Mouse (Mus musculus): ENCODE measurements around the gene Fxyd6. TPM values are rescaled to one million over a fixed set of nuclear protein-coding genes. Genes with fewer than 3 reads are reported as not detected.

Fxyd6 gene
- total RNA-seq, 2 experiments from 2014 or later, result not detected

GRCm38 (mm10) chr9:45410614-45411013, 40.6 kb downstream of the Fxyd6 start:
- ATAC-seq (replicated peaks; ENCODE audit: poor library complexity), result no peak

DNA sequence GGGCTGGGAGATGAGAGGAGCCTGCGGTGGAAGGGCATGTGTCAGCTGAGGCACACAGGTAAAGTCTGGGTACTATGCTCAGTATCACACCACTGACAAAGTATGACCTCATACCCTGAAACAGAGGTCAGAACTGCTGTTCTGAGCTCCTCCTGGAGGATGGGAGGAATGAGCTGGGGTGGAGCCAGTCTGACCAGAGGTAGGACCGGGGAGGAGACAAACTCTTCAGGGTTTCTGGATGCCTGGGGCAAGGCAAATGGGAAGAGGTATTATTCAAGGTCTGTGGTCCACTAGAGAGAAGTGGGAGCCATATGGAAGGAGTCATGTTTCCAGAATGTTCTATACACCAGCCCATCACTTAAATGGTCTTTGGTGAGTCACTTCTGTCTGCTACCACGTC, 41.1 kb downstream of the Fxyd6 start:
- no peak for ATAC-seq (replicated peaks; ENCODE audit: poor library complexity)

DNA sequence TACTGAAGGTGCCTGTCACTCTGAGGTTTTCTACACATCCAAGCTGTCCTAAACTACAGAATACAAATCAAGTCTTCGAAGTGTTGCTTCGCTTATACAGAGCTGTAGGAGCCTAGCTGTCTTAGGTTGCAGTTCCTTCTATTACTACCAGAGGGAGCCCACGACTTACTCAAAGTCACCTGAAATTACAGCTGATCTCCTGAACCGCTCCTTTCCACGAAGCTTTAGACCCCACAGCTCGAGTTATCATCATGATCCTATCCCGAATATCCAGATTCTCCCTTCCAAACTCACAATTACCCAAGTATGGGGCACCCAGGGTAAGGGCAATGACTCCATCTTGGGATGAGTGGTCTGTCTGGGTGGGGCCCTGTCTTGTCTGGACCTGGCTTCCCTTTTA, 41.8 kb downstream of the Fxyd6 start:
- peak; percentile 62 for ATAC-seq (replicated peaks; ENCODE audit: poor library complexity)

DNA sequence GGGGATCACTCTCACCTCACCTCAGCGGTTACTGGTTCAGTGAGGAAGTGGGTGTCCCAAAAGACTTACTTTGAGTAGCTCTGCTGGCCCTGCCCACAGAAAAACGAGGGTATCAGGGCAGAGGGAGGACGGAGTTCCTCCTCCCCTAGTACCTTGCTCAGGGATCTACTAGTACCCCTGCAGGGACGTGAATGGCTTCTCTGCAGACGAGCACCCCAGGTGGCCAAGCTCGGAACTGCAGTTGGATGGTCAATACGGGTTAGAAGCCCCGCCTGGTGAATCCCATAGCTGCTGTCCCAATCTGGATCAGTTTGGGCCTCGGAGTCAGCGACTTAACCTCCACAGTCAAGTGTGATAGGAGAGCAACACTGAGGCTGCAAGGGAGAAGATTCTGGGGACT, 42.3 kb downstream of the Fxyd6 start:
- ATAC-seq (replicated peaks; ENCODE audit: poor library complexity), result peak; percentile 84

DNA sequence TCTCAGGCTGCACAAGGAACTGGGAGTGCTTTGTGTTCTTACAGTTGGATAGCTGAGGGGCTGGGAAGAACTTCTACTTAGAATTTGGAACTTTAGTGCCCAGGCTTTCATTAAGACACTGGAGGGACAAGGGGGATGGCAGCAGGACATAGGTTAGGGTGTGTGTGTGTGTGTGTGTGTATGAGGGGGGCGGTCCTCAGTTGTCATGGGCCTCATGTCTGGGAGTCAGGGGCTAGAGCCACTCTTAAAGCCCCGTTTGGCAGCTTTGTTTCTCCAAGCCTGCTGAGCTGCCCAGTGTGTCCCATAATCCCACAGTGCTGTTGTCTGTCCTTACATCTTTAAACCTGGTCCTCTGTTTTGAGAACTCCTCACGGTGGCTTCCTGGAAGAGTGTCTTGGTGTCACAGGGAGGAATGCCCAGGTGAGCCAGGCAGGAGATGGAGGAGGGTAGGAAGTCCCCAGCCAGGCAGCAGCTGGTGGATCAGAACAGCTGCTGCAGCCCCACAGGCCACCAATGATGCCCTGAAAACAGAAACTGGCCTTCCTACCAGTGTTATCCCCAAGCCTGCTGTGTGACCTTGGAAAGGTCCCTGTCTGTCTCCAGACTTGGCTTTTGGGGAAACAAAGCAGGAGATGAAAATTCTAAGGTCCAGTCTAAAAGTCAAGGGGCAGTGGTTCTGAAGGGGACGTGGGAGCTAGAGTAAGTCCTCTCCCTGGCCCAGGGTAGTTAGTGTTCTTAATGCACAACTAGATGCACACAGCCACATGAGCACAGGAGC, 42.9 kb downstream of the Fxyd6 start:
- ATAC-seq (replicated peaks; ENCODE audit: poor library complexity), result no peak

GRCm38 (mm10) chr9:45413478-45414140, 43.6 kb downstream of the Fxyd6 start:
- no peak for ATAC-seq (replicated peaks; ENCODE audit: poor library complexity)

- 0 out of 2 replicates have a peak, but pooled peaks have one; percentile 24 for ATAC-seq (replicated peaks; ENCODE audit: poor library complexity)
Measured at GRCm38 (mm10) chr9:45415912-45416311, 45.9 kb downstream of the Fxyd6 start.

- peak; percentile 89 for ATAC-seq (replicated peaks; ENCODE audit: poor library complexity)
Measured at GRCm38 (mm10) chr9:45417245-45417644, 47.3 kb downstream of the Fxyd6 start.

GRCm38 (mm10) chr9:45418252-45418651, 48.3 kb downstream of the Fxyd6 start:
- no peak for ATAC-seq (replicated peaks; ENCODE audit: poor library complexity)

GRCm38 (mm10) chr9:45421209-45421608, 51.2 kb downstream of the Fxyd6 start:
- ATAC-seq (replicated peaks; ENCODE audit: poor library complexity), result 0 out of 2 replicates have a peak, but pooled peaks have one; percentile 33

GRCm38 (mm10) chr9:45422761-45423298, 52.8 kb downstream of the Fxyd6 start:
- ATAC-seq (replicated peaks; ENCODE audit: poor library complexity), result no peak

DNA sequence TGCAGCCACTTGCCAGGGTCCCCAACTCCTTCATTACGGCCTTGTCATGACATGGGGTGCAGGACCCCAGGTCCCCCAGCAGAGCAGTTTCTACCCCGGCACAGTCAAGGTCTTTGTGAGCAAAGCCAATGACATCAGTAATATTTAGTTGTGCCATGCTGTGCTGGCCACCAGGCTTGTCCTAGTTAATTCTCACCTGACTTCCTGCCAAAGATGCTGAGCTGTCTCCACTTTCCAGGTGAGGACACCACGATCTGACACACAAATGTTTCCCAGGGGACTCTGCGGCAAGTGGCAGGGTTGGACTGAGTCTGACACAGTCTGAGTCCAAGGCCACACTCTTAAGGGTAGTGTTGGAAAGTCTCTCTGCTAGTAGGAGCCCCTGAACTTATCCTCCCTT, 56.5 kb downstream of the Fxyd6 start, which contains the start of gene Dscaml1:
Gene Dscaml1, plus strand, starts transcription at position 173 of the 400 bp plus-strand sequence.
- ATAC-seq (replicated peaks; ENCODE audit: poor library complexity), result no peak

DNA sequence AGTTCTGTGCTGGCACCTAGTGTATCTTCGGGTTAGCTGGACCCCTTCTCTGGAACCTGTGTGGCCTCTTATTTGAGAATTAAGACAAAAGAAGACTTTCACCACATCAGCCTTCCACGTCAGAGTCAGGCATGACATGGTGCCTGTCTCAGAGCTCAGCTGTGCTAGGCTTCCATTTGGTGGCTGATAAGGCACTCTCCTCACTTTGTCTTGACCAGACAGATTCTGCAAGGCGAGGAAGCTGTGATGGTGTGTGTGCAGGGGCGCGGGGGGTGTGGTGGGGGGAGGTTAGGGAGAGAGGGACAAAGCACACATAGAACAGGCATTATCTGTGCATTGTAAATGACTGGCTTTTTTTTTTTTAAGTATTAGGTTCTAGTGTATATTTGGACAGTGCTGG, 59.4 kb downstream of the Fxyd6 start:
- ATAC-seq (replicated peaks; ENCODE audit: poor library complexity), result peak; percentile 77

- peak; percentile 37; the same call in 1 of the 2 replicates for ATAC-seq (replicated peaks; ENCODE audit: poor library complexity)
Measured at GRCm38 (mm10) chr9:45429951-45430697, 60.1 kb downstream of the Fxyd6 start.

- ATAC-seq (replicated peaks; ENCODE audit: poor library complexity), result no peak
Measured at GRCm38 (mm10) chr9:45430698-45430959, 60.6 kb downstream of the Fxyd6 start.

GRCm38 (mm10) chr9:45431150-45431549, 61.2 kb downstream of the Fxyd6 start:
- no peak for ATAC-seq (replicated peaks; ENCODE audit: poor library complexity)

- no peak for ATAC-seq (replicated peaks; ENCODE audit: poor library complexity)
Measured at GRCm38 (mm10) chr9:45432639-45433038, 62.7 kb downstream of the Fxyd6 start.

GRCm38 (mm10) chr9:45433119-45433518, 63.1 kb downstream of the Fxyd6 start:
- ATAC-seq (replicated peaks; ENCODE audit: poor library complexity), result no peak

GRCm38 (mm10) chr9:45434171-45434570, 64.2 kb downstream of the Fxyd6 start:
- no peak for ATAC-seq (replicated peaks; ENCODE audit: poor library complexity)

- ATAC-seq (replicated peaks; ENCODE audit: poor library complexity), result no peak
Measured at GRCm38 (mm10) chr9:45439025-45439424, 69.0 kb downstream of the Fxyd6 start.

GRCm38 (mm10) chr9:45440083-45440784, 70.2 kb downstream of the Fxyd6 start:
- ATAC-seq (replicated peaks; ENCODE audit: poor library complexity), result peak; percentile 64

All from megakaryocyte progenitor cell, adult 5-6 weeks (primary cell).